Mouse (Mus musculus): ENCODE results near the gene Abcc3. TPM values are rescaled to one million over a fixed set of nuclear protein-coding genes. Genes with fewer than 3 reads are reported as not detected.

Abcc3 gene
- polyA plus RNA-seq, 1 experiment: 0.18 TPM

- TF ChIP-seq GATA1 (IDR thresholded peaks at IDR 0.05; ENCODE audit: low read length) (no peak), TAL1 (IDR thresholded peaks at IDR 0.05; ENCODE audit: low read length) (no peak)
- no peaks in the 10 kb centered on the region for H3K9me3 ChIP-seq (ENCODE audit: control insufficient read depth, low read length)
- peaks cover 4% of the 10 kb centered on the region for H3K36me3 ChIP-seq (ENCODE audit: control insufficient read depth)
- peaks cover 4% of the 10 kb centered on the region for H3K27me3 ChIP-seq (ENCODE audit: control insufficient read depth)
- peaks cover 69% of the 10 kb centered on the region for H3K4me1 ChIP-seq (ENCODE audit: control insufficient read depth)
- H3K4me3 ChIP-seq (replicated peaks): peak within 1 kb of the TSS; percentile 72
These were observed 64.8 kb downstream of the Abcc3 start, which contains the start of gene Ankrd40 for GRCm38 (mm10) chr11:94327693-94328643. TSS of gene Ankrd40 (plus strand) at chr11:94328001.

GRCm38 (mm10) chr11:94326961-94327411, 65.8 kb downstream of the Abcc3 start:
- no peaks in the 10 kb centered on the region for H3K9me3 ChIP-seq (ENCODE audit: control insufficient read depth, low read length)
- peaks cover 4% of the 10 kb centered on the region for H3K36me3 ChIP-seq (ENCODE audit: control insufficient read depth)
- H3K27me3 ChIP-seq (ENCODE audit: control insufficient read depth): peaks cover 4% of the 10 kb centered on the region
- TF ChIP-seq TAL1 (IDR thresholded peaks at IDR 0.05; ENCODE audit: low read length) (no peak), GATA1 (IDR thresholded peaks at IDR 0.05; ENCODE audit: low read length) (no peak)
- no peak overlapping the region for H3K4me3 ChIP-seq (replicated peaks)
- peaks cover 69% of the 10 kb centered on the region for H3K4me1 ChIP-seq (ENCODE audit: control insufficient read depth)

GRCm38 (mm10) chr11:94324618-94325017, 68.2 kb downstream of the Abcc3 start:
- TF ChIP-seq TAL1 (IDR thresholded peaks at IDR 0.05; ENCODE audit: low read length): no peak
- Histone ChIP-seq H3K9me3 (ENCODE audit: control insufficient read depth, low read length) (no peaks in the 10 kb centered on the region), H3K4me1 (ENCODE audit: control insufficient read depth) (peaks cover 57% of the 10 kb centered on the region), H3K4me3 (replicated peaks) (no peak overlapping the region), H3K27me3 (ENCODE audit: control insufficient read depth) (peaks cover 4% of the 10 kb centered on the region), H3K36me3 (ENCODE audit: control insufficient read depth) (peaks cover 5% of the 10 kb centered on the region)

GRCm38 (mm10) chr11:94323271-94323925, 69.4 kb downstream of the Abcc3 start:
- no peak overlapping the region for H3K4me3 ChIP-seq (replicated peaks)
- peaks cover 18% of the 10 kb centered on the region for H3K36me3 ChIP-seq (ENCODE audit: control insufficient read depth)
- H3K27me3 ChIP-seq (ENCODE audit: control insufficient read depth): peaks cover 4% of the 10 kb centered on the region
- H3K9me3 ChIP-seq (ENCODE audit: control insufficient read depth, low read length): no peaks in the 10 kb centered on the region
- TF ChIP-seq TAL1 (IDR thresholded peaks at IDR 0.05; ENCODE audit: low read length) (no peak), GATA1 (IDR thresholded peaks at IDR 0.05; ENCODE audit: low read length) (no peak)
- H3K4me1 ChIP-seq (ENCODE audit: control insufficient read depth): peaks cover 57% of the 10 kb centered on the region

- Histone ChIP-seq H3K36me3 (ENCODE audit: control insufficient read depth) (peaks cover 25% of the 10 kb centered on the region), H3K27me3 (ENCODE audit: control insufficient read depth) (peaks cover 4% of the 10 kb centered on the region), H3K4me1 (ENCODE audit: control insufficient read depth) (peaks cover 59% of the 10 kb centered on the region), H3K4me3 (replicated peaks) (peak overlapping the region; percentile 100), H3K9me3 (ENCODE audit: control insufficient read depth, low read length) (no peaks in the 10 kb centered on the region)
- TF ChIP-seq GATA1 (IDR thresholded peaks at IDR 0.05; ENCODE audit: low read length): no peak
- TF ChIP-seq TAL1 (IDR thresholded peaks at IDR 0.05; ENCODE audit: low read length): no peak
These were observed 70.2 kb downstream of the Abcc3 start for GRCm38 (mm10) chr11:94322636-94323035.

- Histone ChIP-seq H3K9me3 (ENCODE audit: control insufficient read depth, low read length) (no peaks in the 10 kb centered on the region), H3K27me3 (ENCODE audit: control insufficient read depth) (peaks cover 3% of the 10 kb centered on the region), H3K36me3 (ENCODE audit: control insufficient read depth) (peaks cover 32% of the 10 kb centered on the region), H3K4me3 (replicated peaks) (peak within 1 kb of the TSS; percentile 100), H3K4me1 (ENCODE audit: control insufficient read depth) (peaks cover 60% of the 10 kb centered on the region)
- TF ChIP-seq TAL1 (IDR thresholded peaks at IDR 0.05; ENCODE audit: low read length) (no peak), GATA1 (IDR thresholded peaks at IDR 0.05; ENCODE audit: low read length) (no peak)
These were observed 70.8 kb downstream of the Abcc3 start, which contains the start of gene Luc7l3 for GRCm38 (mm10) chr11:94321931-94322400. TSS of gene Luc7l3 (minus strand) at chr11:94321988.

- Histone ChIP-seq H3K36me3 (ENCODE audit: control insufficient read depth) (peaks cover 39% of the 10 kb centered on the region), H3K9me3 (ENCODE audit: control insufficient read depth, low read length) (no peaks in the 10 kb centered on the region), H3K4me3 (replicated peaks) (peak overlapping the region; percentile 100), H3K4me1 (ENCODE audit: control insufficient read depth) (peaks cover 63% of the 10 kb centered on the region), H3K27me3 (ENCODE audit: control insufficient read depth) (no peaks in the 10 kb centered on the region)
- TF ChIP-seq TAL1 (IDR thresholded peaks at IDR 0.05; ENCODE audit: low read length) (no peak), GATA1 (IDR thresholded peaks at IDR 0.05; ENCODE audit: low read length) (no peak)
These were observed 71.5 kb downstream of the Abcc3 start for GRCm38 (mm10) chr11:94320969-94321930.

- H3K4me3 ChIP-seq (replicated peaks): peak overlapping the region; percentile 15
- no peaks in the 10 kb centered on the region for H3K9me3 ChIP-seq (ENCODE audit: control insufficient read depth, low read length)
- H3K36me3 ChIP-seq (ENCODE audit: control insufficient read depth): peaks cover 68% of the 10 kb centered on the region
- no peak for TF ChIP-seq TAL1 (IDR thresholded peaks at IDR 0.05; ENCODE audit: low read length)
- H3K27me3 ChIP-seq (ENCODE audit: control insufficient read depth): no peaks in the 10 kb centered on the region
- H3K4me1 ChIP-seq (ENCODE audit: control insufficient read depth): peaks cover 80% of the 10 kb centered on the region
These were observed 74.7 kb downstream of the Abcc3 start for GRCm38 (mm10) chr11:94318056-94318455.
